Mouse (Mus musculus) spleen, postnatal 14 days (tissue): ENCODE data around the gene Rbms1.

ENCODE experiments used
- DNase-seq, 2 experiments: peaks; one replicate each; pipeline ENCODE4 v3.0.0; 2021 to 2022; ENCODE audit warnings: low spot score in 2 of 2

Rbms1 gene

DNA sequence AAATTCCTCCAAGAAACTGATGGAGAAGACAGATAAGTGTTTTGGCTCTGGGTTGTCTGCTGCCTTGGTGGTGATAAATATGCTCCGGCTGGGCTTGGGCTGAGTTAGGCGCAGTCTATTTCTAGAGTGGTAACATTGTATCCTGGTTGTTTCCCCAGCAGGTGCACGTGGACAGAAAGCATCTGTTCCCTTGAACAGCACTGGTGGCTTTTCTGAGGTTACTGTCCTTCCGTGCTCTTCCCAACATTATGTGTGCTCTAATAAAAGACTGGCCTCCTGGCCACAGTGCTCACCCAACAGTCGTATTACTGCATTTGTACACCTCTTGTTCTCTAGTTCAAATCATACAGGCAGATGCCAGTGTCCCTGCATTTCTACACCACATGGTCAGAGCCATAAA lies 250.1 kb downstream of the Rbms1 start:
- no peak for DNase-seq

DNA sequence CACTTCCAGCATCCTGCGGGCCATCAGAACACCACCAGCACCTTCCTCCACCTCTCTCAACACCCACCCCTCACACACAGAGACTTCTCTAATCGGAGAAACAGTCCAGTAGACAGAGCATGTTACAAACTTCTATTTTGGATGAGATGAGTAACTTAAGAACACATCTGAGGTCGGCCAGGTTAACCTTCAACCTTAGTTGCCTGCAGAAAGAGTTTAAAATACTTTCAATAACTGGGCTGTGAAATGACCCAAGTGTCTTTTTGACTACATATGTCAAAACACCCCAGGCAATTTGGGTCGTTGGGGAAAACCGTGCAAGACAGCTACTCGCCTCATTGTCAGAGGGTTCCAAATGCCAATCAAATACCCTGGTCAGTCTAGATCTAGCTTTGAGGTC lies 250.5 kb downstream of the Rbms1 start:
- no peak for DNase-seq

DNA sequence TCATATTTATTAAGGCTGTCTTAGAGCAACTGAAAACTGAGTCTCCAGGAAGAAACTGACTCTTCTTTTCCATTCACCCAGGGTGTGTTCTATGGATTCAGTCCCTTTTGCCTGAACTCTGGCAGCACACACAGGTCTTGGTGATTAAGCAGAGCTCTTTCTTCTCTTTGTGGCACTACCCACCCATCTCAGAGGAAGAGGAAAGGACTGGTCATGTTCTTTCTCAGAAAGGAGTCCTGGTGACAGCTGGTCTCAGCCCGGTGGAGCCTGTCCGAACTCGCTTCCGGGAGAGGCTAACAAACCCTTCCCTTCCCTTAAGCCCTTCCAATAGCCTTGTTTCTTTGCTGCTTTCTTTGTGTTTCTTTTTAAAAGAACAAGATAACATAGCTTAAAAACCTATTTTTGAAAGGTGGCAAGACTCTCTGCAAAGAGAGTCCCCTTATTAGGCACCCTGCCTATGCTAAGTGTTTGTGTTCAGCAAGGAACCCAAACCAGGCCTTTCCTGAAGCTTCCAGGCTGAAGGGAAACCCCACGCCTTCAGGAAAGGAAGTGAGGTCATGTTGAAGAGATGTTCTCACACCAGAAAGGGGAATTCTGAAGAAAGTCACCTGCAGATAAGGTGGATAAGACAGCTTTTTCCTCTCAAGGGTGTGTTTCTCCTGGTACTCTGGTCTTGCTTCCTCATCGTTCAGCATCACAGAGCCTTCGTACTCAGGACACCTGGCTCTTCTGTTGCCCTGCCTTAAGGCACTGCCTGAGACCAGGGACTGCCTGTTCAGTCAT lies 251.7 kb downstream of the Rbms1 start:
- no peak for DNase-seq

DNA sequence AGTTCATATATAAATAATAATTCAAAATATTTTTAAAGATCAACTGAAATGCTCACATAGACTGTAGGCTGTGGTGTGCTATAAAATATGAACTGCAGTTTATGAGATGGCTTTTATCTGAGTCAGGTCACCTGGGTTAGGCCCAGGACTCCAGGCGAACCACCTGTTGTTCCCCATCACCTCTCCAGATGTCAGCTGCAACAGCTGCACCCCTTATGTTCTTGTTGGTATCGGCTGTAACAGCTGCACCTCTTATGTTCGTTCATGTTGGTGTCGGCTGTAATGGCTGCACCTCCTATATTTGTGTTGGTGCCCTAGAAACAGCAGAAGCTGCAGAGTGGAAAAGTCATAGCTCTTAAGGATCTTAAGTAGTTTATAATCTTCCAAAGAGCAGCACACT lies 252.7 kb downstream of the Rbms1 start:
- no peak for DNase-seq

DNA sequence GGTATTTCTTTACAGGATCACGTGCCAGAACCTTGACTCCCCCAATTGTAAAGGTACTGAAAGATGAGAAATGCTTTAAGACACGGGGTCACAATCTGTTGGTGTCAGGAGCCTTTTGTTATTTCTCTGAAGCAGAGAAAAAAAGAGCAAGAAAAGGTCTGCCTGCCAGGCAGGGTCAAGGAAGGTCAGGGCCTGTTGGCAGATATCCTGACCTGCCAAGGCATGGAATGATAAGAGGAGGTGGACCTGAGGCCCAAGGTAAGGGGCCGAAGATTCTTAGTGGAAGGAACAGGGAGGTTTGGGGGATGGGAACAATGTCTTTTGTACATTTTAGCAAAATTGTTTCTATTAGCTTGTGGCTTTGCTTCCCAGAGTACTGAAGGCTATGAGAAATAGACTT lies 254.3 kb downstream of the Rbms1 start:
- DNase-seq, result no peak

DNA sequence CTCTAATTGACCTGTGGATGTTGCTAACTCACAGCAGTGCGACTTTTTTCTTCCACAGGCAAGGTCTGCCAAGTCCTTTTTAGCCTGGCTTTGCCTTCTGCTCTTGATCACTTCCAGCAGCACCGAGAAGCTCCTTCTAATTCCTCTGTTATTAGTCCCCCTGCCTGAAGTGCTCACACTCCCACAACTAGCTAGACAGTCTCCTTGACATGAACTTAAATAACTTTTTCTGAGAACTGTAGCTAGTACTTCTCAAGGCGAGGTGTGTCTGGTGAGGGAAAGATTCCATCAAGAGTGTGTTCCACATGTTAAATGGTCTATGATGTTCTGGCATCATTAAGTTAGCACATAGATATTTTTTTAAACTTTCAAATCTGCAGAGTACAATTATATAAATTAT lies 256.1 kb downstream of the Rbms1 start:
- no peak for DNase-seq

DNA sequence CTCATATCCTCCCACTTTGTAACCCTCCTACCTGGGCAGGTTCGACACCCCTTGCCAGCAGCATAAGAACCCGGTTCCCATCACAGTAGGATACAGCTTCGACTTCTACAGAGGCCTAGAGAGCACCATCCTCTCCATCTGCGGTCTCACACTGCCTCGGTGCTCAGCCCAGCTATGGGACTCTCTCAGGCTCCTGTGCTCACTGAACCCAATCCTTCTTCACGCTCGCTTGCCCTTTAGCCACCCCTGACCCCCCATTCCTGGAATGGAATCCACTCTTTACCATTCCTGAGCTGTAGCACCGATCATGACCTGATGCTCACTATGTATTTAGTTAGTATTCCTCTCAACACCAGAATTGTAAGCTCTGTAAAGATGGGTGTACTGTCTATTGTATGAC lies 257.6 kb downstream of the Rbms1 start:
- no peak for DNase-seq

DNA sequence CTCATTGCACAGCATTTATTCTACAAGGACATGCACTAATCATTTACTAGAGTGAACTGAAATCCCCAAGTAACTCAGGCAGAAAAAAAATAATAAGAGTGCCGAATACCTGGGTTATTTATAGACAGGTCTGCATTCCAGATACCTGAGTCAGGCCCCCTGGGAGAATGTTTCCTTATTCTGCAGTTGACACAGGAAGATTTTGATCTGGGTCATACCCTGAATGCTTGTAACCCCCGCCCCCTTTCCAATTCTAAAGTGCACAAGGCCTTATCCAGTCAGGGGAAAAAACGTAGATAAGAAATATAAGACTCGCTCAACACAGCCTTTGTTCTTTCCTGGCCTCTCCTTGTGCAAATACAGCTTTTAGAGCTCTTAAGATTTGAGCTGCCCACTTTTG lies 259.7 kb downstream of the Rbms1 start:
- no peak for DNase-seq

DNA sequence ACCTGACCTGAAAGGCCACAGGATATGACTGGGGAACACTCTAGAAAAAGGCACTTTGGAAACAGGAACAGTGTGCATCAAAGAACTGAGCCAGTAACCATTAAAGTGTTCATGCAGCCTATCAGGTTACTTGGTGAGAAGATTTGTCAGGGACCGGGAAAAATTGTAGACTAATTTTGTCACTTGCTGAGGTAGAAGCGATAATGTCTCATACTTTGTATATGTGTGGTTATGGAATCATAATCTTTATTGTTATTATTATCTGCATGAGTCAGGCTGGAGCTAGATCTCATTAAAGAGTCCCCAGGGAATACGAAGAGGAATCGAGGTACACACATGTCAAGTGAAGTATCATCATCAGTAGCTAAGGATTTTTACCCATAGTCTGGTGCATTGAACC lies 262.0 kb downstream of the Rbms1 start:
- no peak for DNase-seq
